Mouse (Mus musculus) cerebellum, postnatal 25 days (tissue): ENCODE results near the gene Kcnq1.

Experiments
- DNase-seq, 2 experiments: peaks; one replicate each; pipeline ENCODE4 v3.0.0; 2021; ENCODE audit warnings: mixed read lengths in 2 of 2

Gene Kcnq1

DNA sequence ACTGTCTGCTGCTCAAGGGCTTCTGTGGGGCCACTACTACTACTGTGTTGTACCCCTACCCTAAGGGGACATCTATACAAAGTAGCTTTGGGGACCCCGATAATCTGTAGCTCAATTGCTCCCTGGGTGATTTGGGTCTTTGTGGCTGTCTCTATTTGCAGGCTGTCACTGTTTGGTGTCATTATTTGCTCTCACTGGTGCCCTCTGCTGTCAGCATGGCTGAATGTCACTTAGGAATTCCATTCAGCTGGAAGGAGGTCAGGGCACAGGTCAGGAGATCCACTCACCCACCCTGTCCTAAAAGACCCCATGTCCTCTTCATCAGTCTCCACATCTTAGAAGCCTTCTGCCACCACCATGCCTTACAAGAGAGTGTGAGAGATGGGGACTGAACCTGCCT, 32.6 kb downstream of the Kcnq1 start:
- peak; percentile 81 to 85 for DNase-seq

- DNase-seq, result no peak
These were observed 33.8 kb downstream of the Kcnq1 start for GRCm38 (mm10) chr7:143139932-143140331.

DNA sequence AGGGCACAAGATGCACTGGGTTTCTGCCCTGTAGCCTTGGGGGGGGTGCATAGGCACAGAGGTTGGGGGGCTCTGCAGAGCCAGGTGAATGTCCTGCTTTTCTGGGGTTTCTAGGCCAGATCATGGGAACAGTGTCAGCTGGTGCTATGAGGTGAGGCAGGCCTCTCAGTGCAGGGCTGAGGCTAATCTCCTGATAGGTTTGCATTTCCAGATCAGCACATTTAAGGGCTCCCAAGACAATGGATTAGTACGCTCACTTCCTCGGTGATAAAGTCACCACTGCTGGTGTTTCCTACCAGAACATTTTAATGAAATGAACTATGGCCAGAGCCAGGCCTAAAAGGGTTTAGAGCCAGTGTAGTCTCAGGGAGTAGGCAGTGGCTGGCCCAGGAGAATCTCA, 36.5 kb downstream of the Kcnq1 start:
- no peak for DNase-seq

GRCm38 (mm10) chr7:143147015-143147414, 40.9 kb downstream of the Kcnq1 start:
- no peak for DNase-seq

DNA sequence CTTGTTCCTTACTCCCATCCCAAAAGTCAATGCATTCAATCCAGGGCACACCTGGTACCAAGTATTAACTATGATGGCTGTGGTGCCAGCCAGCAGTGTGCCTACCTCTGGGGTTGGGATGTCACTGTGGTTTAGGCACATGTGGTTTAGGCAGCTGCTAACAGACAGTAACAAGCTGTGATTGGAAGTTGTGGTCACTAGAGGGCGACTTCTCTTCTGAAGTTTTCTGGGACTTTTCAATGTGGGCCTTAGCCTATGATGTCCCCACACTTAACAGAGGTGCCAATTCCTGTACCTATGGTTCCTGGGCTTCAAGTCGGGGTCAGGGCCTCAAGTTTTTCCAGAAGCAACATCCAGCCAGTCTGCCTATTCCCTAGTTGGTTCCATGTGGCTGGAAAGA, 45.0 kb downstream of the Kcnq1 start:
- peak; percentile 31 to 50 for DNase-seq

DNA sequence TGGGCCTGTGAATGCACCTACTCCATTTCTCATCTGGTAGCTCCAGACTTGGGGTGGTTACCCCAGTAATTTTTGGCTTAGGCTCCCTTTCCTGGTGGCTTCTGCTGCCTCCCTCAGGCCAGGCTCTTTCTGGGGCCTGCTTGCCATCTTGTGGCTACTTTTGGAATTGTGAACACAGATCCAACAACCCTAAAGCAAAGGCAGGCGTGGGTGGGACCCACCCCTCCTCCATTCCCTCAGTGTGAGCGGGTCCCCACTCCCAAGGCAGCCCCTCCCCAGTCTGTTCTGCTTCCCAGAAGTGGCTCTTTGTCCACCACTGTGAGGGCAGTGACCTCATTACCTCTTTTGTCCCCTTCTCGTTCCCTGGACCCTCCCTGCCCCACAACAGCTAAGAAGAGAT, 46.2 kb downstream of the Kcnq1 start:
- peak; percentile 27 to 41 for DNase-seq

- peak; percentile 90 to 91 for DNase-seq
These were observed 47.8 kb downstream of the Kcnq1 start for GRCm38 (mm10) chr7:143153915-143154373.

DNA sequence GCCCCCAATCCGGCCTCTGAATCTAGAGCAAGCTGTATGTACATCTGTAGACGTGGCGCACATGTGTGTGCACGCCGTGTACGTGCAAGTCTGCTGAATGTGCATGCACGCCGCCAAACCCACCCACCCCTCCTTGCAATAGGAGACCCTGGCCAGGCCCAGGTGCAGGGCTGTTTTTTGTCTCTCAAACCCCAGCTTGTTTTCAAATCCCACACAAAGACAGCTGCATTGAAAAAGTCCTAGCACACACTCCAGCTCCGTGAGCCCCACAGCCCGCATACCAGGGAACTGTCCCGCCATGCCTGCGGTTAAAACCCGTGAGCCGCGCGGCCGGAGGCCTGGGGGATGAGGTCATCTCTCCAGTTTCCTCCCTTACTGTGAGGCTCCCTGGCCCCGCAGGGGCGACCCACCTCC, 48.3 kb downstream of the Kcnq1 start:
- DNase-seq, result no peak

GRCm38 (mm10) chr7:143155257-143155656, 49.1 kb downstream of the Kcnq1 start:
- DNase-seq, result no peak

DNA sequence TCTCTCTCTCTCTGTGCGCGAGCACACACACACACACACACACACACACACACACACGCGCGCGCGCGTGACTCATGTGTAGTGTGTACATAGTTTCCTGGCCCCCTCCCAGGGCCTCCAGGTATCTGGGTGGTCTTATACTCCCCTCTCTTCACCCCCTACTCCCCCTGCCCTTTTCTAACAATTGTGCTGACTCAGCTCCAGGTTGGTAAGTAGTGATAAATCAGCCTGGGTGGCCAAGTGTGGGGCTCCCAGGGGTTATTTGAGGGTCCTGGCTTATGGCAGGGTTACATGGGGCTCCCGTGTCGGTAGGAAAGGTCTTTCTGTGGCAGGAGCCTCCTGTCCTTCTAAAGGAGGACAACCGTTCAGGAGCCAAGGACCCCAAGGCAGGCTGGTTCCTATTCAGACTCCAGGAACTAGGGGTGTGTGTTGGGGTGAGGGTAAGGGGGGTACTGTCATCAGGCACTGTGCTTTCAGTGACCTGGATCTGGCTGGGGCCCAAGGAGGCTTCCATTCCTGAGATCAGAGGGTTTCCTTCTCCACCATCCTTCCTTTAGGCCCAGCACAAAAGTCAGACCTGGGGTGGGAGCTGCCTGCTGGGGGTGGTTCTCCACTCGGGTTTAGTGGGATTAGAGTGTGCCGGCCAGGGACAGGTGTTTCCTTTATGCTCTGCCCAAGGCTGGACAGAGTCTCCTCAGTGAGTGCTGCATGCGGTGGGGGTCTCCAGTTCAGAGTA, 52.7 kb downstream of the Kcnq1 start:
- DNase-seq, result no peak

GRCm38 (mm10) chr7:143159446-143159845, 53.3 kb downstream of the Kcnq1 start:
- DNase-seq, result no peak

DNA sequence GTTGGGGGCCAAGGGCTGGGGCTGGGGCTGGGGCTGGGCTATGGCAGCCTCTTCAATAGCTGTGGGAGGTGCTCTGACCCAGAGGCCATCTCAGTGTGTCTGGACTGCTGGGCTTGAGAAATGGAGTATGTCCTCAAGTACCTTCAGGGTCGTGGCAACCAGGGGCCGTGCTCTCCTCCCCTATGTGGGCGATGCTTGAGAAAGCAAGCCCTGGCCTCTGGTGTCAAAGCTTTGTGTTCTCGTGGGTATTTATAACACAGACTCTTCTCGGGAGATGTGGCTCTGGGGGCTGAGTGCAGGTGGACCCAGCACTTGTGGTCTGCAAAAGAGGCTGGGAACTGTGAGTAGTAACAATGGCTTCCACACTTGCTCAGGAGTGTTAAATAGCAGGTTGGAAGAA, 53.9 kb downstream of the Kcnq1 start:
- no peak for DNase-seq

DNA sequence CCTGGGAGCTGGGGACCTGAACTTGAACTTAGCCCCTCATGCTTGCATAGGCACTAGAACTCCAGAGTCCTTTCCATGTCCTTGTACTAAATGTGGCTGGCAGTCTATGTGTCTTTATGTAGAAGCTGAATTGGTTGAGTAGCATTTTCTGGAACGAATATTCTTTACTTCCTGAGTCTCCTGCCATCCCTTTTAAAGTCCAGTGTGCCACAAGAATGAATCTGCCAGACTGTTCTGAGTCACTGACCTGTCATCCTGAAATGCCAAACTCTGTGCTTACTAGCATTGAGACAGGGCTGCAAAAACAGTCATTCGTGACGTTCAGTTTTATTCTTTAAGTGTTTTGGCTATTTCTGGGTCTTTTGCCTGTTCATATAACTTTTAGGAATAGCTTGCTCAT, 55.9 kb downstream of the Kcnq1 start:
- no peak for DNase-seq

- no peak for DNase-seq
These were observed 57.9 kb downstream of the Kcnq1 start for GRCm38 (mm10) chr7:143164074-143164473.

GRCm38 (mm10) chr7:143165687-143166265, 59.6 kb downstream of the Kcnq1 start:
- peak in 1 of 2 experiments; percentile 18 for DNase-seq

DNA sequence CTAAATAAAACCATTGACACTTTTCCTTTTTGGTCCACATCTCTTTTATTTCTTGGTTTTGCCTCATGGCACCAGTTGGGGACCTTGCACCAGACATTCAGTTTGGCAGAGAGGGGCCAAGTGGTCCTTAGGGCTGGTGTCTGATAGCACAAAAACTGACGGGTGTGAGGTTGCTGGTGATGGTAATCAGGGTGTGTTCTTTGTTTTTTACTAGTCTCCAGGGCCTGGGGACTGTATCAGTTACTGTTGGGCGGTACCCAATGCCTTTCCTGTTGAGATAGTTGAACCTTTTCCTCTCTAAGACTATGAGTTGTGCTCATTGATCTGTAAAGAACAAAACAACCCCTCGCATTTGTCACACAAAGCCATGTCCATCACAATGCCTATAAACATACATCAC, 61.1 kb downstream of the Kcnq1 start:
- no peak for DNase-seq

- no peak for DNase-seq
These were observed 63.2 kb downstream of the Kcnq1 start for GRCm38 (mm10) chr7:143169371-143169770.

DNA sequence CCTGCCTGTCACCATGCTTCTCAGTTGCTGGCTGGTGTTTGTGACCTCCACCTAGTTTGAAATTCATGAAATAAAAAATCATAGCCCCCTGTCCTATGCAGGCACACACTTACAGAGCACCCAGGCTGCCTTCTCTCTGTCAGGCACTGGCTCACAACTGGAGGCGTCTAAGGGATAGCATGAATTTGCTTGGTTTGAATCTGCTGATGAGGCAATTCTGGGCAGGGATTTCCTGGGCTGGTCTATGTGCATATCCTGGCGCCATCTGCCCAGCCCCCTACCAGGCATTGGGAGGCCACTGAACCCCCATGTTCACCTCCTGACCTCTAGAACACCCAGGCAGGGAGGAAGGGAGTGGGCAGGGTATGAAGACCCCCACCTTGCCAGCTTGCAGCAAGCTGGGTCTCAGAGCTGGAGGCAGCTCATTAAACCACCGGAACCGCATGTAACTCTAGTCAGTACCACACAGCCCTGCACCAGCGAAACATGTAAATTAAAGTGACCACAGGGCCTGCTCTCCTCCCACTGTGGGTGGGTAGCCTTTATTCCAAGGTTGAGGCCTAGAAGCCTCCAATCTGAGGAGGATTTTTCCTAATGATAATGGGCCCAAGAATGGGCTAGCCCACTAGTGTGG, 66.9 kb downstream of the Kcnq1 start:
- DNase-seq, result no peak

- DNase-seq, result no peak
These were observed 68.5 kb downstream of the Kcnq1 start for GRCm38 (mm10) chr7:143174633-143175032.

DNA sequence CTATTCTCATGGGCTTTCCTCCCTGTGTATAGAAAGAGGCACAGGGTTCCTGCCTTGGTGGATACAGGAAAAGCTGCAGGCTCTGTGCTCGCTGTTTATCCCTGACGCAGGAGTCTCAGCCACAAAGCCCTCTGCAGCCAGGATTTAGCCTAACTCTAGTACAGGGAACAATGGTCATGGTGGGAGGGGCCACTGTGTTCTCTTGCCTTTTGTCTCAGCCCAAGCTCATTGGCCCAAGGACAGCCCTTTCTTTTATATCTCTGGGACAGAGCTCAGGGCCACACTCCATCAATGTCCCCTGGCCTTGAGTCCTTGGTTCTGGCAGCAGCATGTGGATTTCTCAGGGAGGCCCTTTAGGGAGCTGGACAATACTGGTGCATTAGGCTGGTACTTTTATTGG, 72.7 kb downstream of the Kcnq1 start:
- no peak for DNase-seq

DNA sequence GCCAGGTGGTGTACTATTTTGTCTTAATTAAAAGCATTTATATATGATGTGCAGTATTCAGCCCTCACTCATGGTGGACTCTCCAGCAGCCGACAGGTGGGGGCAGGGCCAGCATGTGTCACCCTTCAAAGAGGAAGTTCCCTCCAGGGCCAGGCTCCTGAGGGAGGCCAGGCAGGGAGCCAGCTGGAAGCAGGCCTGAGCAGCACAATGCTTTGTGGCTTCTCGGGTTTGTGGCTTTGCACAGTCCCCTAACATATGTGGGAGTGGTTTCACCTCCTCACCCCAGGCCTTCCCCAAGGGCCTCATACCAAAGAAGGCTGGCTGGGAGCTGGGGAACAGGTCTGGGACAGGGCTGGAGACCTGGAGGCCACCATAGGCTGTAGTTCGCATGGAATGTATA, 74.6 kb downstream of the Kcnq1 start:
- peak; percentile 26 to 62 for DNase-seq

DNA sequence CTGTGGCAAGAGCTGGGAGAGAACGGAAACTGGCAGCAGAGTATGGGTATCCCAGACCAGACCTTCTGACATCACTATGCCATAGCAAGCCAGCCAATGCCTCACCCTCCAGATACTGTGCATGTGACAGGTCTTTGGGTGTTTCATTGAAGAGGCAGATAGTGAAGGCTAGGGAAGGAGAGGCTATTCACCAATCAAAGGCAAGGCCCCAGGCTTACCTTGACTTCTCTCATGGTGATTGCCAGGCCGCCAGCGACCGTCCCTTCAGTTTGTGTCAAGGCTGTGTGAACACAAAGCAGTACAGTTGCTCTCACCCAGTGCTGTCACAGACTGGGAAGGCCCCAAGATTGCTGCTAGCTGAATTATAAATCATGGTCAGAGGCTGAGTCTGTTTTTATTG, 75.1 kb downstream of the Kcnq1 start:
- no peak for DNase-seq

GRCm38 (mm10) chr7:143185506-143185905, 79.3 kb downstream of the Kcnq1 start:
- no peak for DNase-seq

DNA sequence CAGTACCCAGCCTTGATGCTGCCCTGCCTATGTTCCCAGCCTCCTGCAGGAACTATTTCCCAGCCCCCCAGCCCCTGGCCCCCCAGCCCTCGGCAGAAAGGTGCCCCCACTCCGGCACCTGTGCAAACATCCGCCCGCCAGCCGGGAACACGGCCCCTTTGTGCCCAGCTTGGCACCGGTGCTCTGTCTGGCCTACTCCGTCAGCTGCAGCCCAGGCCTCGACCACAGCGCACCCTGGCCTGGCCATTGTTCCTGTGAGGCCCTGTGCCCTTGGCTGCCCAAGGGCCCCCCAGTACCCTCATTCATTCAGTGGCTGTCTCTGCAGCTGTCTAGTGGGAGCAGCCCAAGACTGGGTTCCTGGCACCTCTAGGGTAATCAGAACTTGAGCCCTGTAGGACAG, 80.2 kb downstream of the Kcnq1 start:
- no peak for DNase-seq
